Mouse (Mus musculus) myocyte (in vitro differentiated cells): ENCODE results near the gene Tnr.

ENCODE experiments used
- MYOD1 ChIP-seq, 3 experiments: IDR thresholded peaks; one replicate each; pipeline ENCODE4 v1.6.1; 2011; ENCODE audit warnings: control low read depth in 2 of 3, low read depth in 2 of 3, mild to moderate bottlenecking in 2 of 3, moderate library complexity in 1 of 3; ENCODE audit not compliant: insufficient read length in 2 of 3, control insufficient read depth in 1 of 3
- POLR2A ChIP-seq: IDR thresholded peaks from one replicate; pipeline ENCODE4 v1.6.1; 2011; ENCODE audit warnings: low read depth, mild to moderate bottlenecking, control low read depth, moderate library complexity; ENCODE audit not compliant: insufficient read length
- POLR2AphosphoS2 ChIP-seq: IDR thresholded peaks from one replicate; pipeline ENCODE4 v1.6.1; 2011; ENCODE audit warnings: low read depth, control low read depth; ENCODE audit not compliant: insufficient read length
- REST ChIP-seq: IDR thresholded peaks from one replicate; pipeline ENCODE4 v1.6.1; 2011; ENCODE audit warnings: mild to moderate bottlenecking, control low read depth, moderate library complexity; ENCODE audit not compliant: insufficient read depth, insufficient read length
- SRF ChIP-seq: IDR thresholded peaks from one replicate; pipeline ENCODE4 v1.6.1; 2011; ENCODE audit warnings: low read depth; ENCODE audit not compliant: control insufficient read depth, insufficient read length
- TCF12 ChIP-seq: IDR thresholded peaks from one replicate; pipeline ENCODE4 v1.6.1; 2011; ENCODE audit warnings: mild to moderate bottlenecking, control low read depth; ENCODE audit not compliant: poor library complexity, insufficient read depth, severe bottlenecking
- TCF3 ChIP-seq: IDR thresholded peaks from one replicate; pipeline ENCODE4 v1.6.1; 2011; ENCODE audit warnings: low read depth, control low read depth; ENCODE audit not compliant: insufficient read length
- USF1 ChIP-seq: IDR thresholded peaks from one replicate; pipeline ENCODE4 v1.6.1; 2011; ENCODE audit warnings: low read depth, mild to moderate bottlenecking, control low read depth, moderate library complexity

DNA sequence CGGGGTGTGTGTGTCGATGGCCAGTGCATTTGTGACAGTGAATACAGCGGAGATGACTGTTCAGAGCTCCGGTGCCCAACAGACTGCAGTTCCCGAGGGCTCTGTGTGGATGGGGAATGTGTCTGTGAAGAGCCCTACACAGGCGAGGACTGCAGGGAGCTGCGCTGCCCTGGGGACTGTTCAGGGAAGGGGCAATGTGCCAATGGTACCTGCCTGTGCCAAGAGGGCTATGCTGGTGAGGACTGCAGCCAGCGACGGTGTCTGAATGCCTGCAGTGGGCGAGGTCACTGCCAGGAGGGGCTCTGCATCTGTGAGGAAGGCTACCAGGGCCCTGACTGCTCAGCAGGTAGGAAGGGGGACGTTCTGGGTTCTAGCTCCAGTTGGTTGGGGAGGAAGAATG lies 328.5 kb downstream of the Tnr start:
- no peak for TF ChIP-seq POLR2A
- no peak for TF ChIP-seq USF1
- no peak for TF ChIP-seq TCF12
- TF ChIP-seq SRF: no peak
- no peak for TF ChIP-seq POLR2AphosphoS2
- TF ChIP-seq REST: no peak
- TF ChIP-seq TCF3: no peak
- no peak for TF ChIP-seq MYOD1 (IDR thresholded peaks at IDR 0.05; ENCODE audit: control insufficient read depth in 1 of 3, insufficient read length in 2 of 3, low read depth in 2 of 3)
